Mouse (Mus musculus) T-helper 17 cell (primary cell): ENCODE measurements around the gene Cyp2f2.

Experiments
- in situ Hi-C, 2 experiments: fragments of 300-600 bp; cut with MboI, MseI; formaldehyde crosslinking; loops; 1 replicate in 1 of 2; 2 replicates in 1 of 2; pipeline ENCODE4 v1.15.1; 2025; ENCODE audit warnings: high pct_unique_total_duplicates in 2 of 2

Cyp2f2 gene

GRCm38 (mm10) chr7:27153205-27153764, 33.6 kb downstream of the Cyp2f2 start, which contains the start of gene Cyp2t4:
TSS of gene Cyp2t4 (plus strand) at chr7:27153714.
- in situ Hi-C loops, result no loop called here

- in situ Hi-C loops, result no loop called here
Measured at GRCm38 (mm10) chr7:27156005-27156404, 36.3 kb downstream of the Cyp2f2 start.

GRCm38 (mm10) chr7:27158171-27158570, 38.5 kb downstream of the Cyp2f2 start:
- in situ Hi-C loops, result no loop called here

GRCm38 (mm10) chr7:27159256-27159655, 39.5 kb downstream of the Cyp2f2 start:
- in situ Hi-C loops, result no loop called here

GRCm38 (mm10) chr7:27159882-27160281, 40.2 kb downstream of the Cyp2f2 start:
- in situ Hi-C loops, result no loop called here

GRCm38 (mm10) chr7:27160921-27161320, 41.2 kb downstream of the Cyp2f2 start:
- in situ Hi-C loops, result no loop called here

GRCm38 (mm10) chr7:27161744-27162143, 42.0 kb downstream of the Cyp2f2 start:
- in situ Hi-C loops, result no loop called here

- in situ Hi-C loops, result no loop called here
Measured at GRCm38 (mm10) chr7:27162780-27163449, 43.2 kb downstream of the Cyp2f2 start.

- in situ Hi-C loops, result no loop called here
Measured at GRCm38 (mm10) chr7:27163450-27163805, 43.7 kb downstream of the Cyp2f2 start.

GRCm38 (mm10) chr7:27164112-27164947, 44.6 kb downstream of the Cyp2f2 start:
- in situ Hi-C loops, result no loop called here

GRCm38 (mm10) chr7:27165007-27165655, 45.4 kb downstream of the Cyp2f2 start:
- in situ Hi-C loops, result no loop called here

GRCm38 (mm10) chr7:27165696-27166095, 46.0 kb downstream of the Cyp2f2 start:
- in situ Hi-C loops, result no loop called here

- in situ Hi-C loops, result no loop called here
Measured at GRCm38 (mm10) chr7:27166229-27166613, 46.5 kb downstream of the Cyp2f2 start.

- in situ Hi-C loops, result no loop called here
Measured at GRCm38 (mm10) chr7:27166614-27167474, 47.1 kb downstream of the Cyp2f2 start, which contains the start of gene Egln2. TSS of gene Egln2 (minus strand) at chr7:27166802.

GRCm38 (mm10) chr7:27167475-27168094, 47.9 kb downstream of the Cyp2f2 start:
- in situ Hi-C loops, result no loop called here

GRCm38 (mm10) chr7:27168371-27168770, 48.7 kb downstream of the Cyp2f2 start:
- in situ Hi-C loops, result no loop called here

GRCm38 (mm10) chr7:27170981-27171380, 51.3 kb downstream of the Cyp2f2 start:
- in situ Hi-C loops, result no loop called here

- in situ Hi-C loops, result no loop called here
Measured at GRCm38 (mm10) chr7:27174496-27174895, 54.8 kb downstream of the Cyp2f2 start.

GRCm38 (mm10) chr7:27174896-27175295, 55.2 kb downstream of the Cyp2f2 start:
- in situ Hi-C loops, result loop anchor here (25.0 kb wide), 3 partner anchors 1012 to 1788 kb away; partner anchors contain the start of genes Ccdc97 (in 1 of the 2), Dyrk1b (in 1 of the 2) and Lipe (in 1 of the 2)

GRCm38 (mm10) chr7:27177942-27178323, 58.2 kb downstream of the Cyp2f2 start:
- in situ Hi-C loops, result loop anchor here (25.0 kb wide), 3 partner anchors 1009 to 1791 kb away; partner anchors contain the start of genes Ccdc97 (in 1 of the 2), Dyrk1b (in 1 of the 2) and Lipe (in 1 of the 2)
